Mouse (Mus musculus) adrenal gland, postnatal 4 days (tissue): Measurements from ENCODE around the gene Wdr83os. TPM values are rescaled to one million over a fixed set of nuclear protein-coding genes. Genes with fewer than 3 reads are reported as not detected.

ENCODE experiments used
- DNase-seq, 2 experiments: peaks; one replicate each; pipeline ENCODE4 v3.0.0; 2021 to 2022; ENCODE audit warnings: low spot score in 2 of 2, mixed read lengths in 2 of 2
- long read RNA-seq, 2 experiments: library from polyadenylated mRNA; stranded (forward); transcript quantifications; one replicate each; pipeline ENCODE4 v2.0.0; 2021
- total RNA-seq, 2 experiments: library from RNA; stranded (reverse); gene quantifications; 2 replicates each; pipeline ENCODE4 v1.2.3; 2021

Gene Wdr83os
- 10 to 100 TPM; 77.8 to 80.6 TPM for total RNA-seq
- long read RNA-seq, experiment 1, transcript Wdr83os-201 (4 exons, 922 nt): major isoform, 60 of 67 reads
- long read RNA-seq, experiment 1, partial matches to known transcripts: 0 of 67 reads
- long read RNA-seq, experiment 1, other reads (novel, unspliced or antisense): 3 of 67 reads
- long read RNA-seq, experiment 2, transcript Wdr83os-201 (4 exons, 922 nt): major isoform, 50 of 55 reads
- long read RNA-seq, experiment 2, partial matches to known transcripts: 0 of 55 reads
- long read RNA-seq, experiment 2, other reads (novel, unspliced or antisense): 0 of 55 reads

DNA sequence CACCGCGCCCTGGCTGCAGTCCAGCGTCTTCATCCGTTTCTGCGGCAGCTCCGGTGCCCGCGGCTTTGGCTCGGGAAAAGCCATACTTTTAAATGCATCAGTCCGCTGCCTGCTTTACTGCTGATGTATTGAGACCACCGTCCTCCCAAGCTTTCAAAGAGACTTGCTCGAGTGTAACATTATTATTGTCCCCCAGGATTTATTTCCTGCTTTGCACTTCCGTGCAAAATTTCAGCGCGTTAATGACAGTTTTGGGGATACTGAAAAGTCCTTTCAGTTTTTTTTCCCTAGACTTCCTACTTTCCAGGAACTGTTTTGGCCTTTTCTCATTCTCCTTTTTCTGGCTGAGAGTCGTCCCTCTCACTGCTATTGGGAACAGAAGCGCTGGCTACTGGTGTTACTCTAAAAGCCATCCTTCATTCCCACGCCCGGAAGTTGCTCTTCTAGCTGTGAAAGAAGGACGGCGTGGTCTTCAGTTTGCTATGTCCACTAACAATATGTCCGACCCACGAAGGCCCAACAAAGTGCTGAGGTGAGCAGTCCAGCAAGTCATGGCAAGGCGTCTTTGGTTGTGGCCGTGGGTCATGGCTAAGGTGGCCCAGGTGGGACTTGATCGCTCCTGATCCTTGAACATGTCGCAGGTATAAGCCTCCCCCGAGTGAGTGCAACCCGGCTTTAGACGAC, at the start of gene Wdr83os:
Gene Wdr83os (plus strand): TSS at position 209 of the 684 bp plus-strand sequence.
- DNase-seq: peak in 1 of 2 experiments; percentile 37

DNA sequence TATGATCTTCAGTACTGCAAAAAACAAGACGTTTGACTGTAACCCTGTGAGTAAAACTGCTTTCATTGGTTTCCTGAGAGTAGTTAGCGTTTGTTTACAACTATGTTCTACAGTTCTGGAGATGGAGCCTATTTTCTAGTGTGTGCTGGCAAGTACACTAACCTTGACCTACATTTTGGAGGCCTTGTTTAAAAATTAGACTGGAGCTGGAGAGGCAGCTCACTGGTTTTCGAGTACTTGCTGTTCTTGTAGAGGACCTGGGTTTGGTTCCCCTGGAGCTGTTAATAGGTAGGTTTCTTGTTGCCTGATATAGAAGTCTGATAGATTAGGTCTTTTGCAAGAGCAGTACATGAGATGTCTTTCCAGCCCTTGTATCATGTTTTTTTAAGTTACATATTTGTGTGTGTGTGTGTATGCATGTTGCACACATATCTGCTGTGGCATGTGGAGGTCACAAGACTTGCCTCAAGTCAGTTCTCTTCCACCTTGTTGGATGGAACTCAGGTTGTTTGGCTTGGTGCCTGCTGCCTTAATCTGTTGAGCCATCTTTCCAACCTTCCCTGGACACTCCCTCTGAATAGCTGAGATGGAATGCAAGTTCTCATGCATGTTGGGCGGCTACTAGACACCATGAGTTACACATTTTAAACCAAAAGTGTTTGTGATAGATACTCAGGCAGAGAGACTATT, 47.8 kb upstream of the Wdr83os start:
- no peak for DNase-seq

GRCm38 (mm10) chr8:85033867-85034266, 46.7 kb upstream of the Wdr83os start:
- no peak for DNase-seq

GRCm38 (mm10) chr8:85034764-85035163, 45.8 kb upstream of the Wdr83os start:
- DNase-seq: peak in 1 of 2 experiments; percentile 60

- DNase-seq: no peak
Measured at GRCm38 (mm10) chr8:85035165-85035727, 45.3 kb upstream of the Wdr83os start.

DNA sequence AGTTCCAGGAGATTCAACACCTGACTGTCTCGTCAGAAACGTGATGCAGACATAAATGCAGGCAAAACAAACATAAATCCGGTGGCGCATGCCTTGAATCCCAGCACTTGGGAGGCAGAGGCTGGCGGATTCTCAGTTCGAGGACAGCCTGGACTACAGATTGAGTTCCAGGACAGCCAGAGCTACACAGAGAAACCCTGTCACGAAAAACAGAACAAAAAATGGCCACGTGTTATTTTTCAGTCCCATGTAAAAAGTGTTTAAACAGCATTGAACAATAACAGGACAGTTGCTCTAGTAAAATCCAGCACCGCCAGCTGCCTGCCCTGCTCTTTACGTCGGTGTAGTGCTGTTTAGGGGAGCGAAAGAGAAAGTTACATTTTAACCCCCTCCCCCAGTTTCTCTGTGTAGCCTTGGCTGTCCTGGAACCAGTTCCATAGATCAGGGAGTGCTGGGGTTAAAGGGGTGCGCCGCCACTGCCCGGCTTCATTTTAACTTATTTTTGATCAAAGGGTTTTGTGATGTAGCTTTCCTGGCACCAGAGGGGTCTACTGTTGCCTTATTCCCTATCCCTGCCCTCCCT, 44.7 kb upstream of the Wdr83os start:
- no peak for DNase-seq

DNA sequence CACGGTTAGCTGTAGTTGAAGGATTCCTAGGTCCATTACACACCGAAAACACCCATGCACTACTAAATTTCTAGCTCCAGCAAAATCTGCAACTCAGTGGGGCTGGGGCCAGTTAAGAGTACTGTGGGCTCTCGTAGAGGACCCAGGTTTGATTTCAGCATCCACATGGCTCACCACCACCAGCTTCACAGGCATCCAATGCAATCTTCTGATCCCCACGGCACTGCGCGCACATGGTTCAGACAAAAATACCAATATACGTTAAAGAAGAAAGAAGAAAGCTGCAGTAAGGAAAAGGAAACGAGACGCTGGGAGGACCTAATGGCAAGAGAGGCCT, 44.2 kb upstream of the Wdr83os start:
- no peak for DNase-seq

DNA sequence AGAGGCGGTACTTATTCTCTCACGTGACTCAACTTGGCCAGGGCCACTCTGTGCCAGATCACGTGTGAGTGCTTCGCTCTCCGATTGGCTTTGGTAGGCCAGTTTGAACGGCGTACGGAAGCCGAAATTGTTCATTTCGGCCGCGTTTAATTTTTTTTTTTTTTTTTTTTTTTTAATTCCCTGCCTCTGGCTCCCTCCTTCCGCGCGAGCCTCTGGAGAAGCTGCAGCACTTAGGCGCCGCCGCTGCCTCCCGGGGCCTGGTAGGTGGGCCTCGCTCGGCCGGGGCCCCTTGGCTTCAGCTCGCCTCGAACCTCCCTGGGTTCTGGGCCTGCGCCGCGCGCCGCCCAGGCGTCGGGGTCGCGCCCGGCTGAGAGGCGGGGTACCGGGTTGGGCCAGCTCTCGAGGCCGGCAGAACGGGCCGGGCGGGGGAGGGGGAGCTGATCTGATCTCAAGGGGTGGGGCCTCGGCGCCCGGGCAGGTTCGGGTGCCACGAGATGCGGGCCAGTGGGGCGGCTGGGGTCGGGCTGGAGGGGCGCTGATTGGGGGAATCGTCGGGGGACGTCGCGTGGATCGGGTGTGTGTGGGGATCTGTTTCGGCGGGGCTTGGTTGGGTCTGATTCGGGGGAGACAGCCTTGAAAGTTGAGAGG, 43.7 kb upstream of the Wdr83os start, which contains the start of gene Tnpo2:
Gene Tnpo2 (plus strand): TSS at position 198 of the 648 bp plus-strand sequence.
- DNase-seq: peak; percentile 84 to 86

DNA sequence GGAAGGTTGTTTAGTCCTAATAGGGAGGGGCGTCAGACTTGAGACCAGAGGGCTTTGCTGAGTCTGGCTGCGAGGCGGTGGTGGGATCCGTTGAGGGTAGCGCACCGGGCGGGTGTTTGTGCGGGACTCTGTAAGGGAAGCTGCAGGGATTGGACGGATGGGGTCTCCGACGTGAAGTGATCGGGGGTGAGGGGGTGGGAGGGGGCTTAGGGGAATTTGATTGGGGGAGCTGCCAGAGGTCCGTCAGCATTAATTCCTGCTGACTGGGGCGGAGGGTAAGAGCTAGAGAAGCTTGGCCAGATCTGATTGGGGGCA, 43.2 kb upstream of the Wdr83os start:
- no peak for DNase-seq

- DNase-seq: peak in 1 of 2 experiments; percentile 32
Measured at GRCm38 (mm10) chr8:85037681-85038531, 42.6 kb upstream of the Wdr83os start.

DNA sequence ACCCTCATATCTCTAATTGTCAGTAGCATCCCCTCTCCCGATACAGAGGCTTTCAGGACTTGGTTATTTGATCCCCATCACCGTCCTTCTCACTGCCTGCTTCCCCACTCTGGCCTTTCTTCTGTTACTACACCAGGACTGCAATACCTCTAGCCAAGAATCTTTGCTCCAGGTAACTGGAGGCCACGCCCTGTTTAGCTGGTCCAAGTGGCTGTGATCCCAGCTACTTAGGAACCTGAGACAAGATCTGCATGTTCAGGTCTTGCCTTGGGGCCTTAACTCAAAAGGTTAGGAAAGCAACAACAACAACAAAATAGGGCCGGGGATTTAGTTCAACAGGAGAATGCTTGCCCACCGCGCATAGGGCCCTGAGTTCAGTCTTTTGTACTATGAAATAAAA, 36.9 kb upstream of the Wdr83os start:
- DNase-seq: no peak

GRCm38 (mm10) chr8:85057367-85057766, 23.2 kb upstream of the Wdr83os start:
- no peak for DNase-seq

DNA sequence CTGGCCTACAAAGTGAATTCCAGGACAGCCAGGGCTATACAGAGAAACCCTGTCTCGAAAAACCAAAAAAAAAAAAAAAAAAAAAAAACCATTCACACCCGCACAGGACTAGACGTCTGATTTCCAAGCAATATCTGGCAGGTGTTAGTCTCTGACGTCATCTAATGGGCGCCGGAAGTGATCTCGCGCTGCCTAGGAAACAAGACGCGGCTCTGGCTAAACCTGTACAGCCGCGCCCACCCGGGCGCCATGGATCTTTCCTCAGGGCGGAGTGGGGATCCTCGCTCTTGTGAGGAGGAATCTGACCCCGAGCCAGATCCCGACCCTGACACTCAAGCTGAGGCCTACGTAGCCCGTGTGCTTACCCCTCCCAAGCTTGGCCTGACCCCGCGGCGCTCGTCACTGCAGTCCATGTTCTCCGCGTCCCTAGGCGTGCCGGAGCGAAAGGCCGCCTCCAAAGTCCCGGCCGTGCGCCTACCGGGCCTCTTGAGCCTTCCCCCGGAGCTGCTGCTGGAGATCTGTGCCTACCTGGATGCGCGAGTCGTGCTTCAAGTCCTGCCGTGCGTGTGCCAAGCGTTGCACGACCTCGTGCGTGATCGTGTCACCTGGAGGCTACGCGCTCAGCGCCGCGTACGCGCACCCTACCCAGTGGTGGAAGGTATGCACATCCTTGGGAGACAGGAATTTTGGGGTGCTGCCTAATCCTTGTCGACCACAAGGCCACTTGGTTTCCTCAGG, 20.5 kb upstream of the Wdr83os start, which contains the start of gene Fbxw9:
Gene Fbxw9 (plus strand): TSS at position 177 of the 738 bp plus-strand sequence.
- peak; percentile 63 to 77 for DNase-seq

- no peak for DNase-seq
Measured at GRCm38 (mm10) chr8:85062603-85063002, 17.9 kb upstream of the Wdr83os start.

DNA sequence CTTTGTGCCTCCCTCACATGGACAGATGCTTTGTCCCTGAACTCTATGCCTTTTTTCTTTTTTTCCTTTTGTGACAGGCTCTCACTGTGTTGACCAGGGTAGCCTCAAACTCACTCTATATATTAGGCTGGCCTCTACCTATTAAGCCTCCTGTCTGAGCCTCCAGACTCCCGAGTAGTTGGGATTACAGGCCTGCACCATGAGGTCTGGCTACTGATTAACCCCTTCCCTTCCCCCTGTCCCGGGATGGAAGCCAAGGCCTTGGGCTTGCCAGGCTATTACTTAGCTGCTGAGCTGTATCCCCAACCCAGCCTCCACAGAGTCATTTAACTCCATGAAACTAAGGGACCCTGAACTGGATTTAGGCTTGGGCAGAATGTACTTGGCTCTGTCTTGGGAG, 15.3 kb upstream of the Wdr83os start:
- no peak for DNase-seq

DNA sequence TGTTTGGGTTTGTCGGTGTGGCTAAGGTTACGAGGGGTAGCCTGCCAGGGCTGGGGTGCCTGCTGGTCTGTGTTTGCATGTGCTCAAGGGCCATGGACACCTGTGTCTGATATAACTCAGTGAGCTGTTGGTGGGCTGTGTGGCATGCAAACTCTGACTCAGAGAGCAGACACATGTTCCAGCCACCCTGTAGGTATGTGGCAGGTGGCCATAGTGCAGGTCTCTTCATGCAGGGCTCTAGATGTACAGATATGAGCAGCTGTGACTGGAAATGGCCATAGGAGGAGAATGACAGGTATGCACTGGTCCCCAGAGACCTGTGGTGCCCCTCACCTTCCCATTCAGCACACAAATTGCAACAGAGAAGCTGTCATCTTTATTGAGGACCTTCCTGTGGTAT, 13.4 kb upstream of the Wdr83os start:
- DNase-seq: no peak

DNA sequence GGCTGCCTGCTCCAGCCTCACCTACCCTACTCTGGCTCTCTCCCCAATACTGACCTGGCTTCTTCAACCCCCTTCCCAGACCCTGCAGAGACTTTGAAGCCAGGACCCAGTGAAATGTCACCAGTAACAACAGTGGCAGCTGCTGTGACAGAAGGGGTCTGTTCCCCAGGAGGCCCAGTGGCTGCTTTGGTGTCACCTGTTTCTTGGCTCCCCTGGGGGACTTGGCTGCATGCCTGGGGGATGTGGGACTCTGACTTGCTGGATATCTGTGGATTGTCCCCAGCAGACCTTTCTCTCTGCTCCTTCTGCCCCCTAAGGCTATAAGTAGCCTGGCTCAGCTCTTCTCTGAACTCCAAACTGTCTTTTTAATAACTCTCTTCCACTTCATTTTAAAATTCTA, 12.6 kb upstream of the Wdr83os start, which contains the start of gene Gm5741:
Gene Gm5741 (minus strand): TSS at position 1 of the 400 bp plus-strand sequence.
- no peak for DNase-seq

GRCm38 (mm10) chr8:85071041-85071440, 9.5 kb upstream of the Wdr83os start:
- DNase-seq: no peak
